Mouse (Mus musculus) A20 (cell line): ENCODE measurements around the gene Ebf3.

Experiments used
- DNase-seq: peaks from one replicate; pipeline ENCODE4 v3.0.0-alpha.2; 2011; ENCODE audit warnings: low read depth, low spot score

Gene Ebf3

GRCm38 (mm10) chr7:137312166-137312932, 1.9 kb downstream of the Ebf3 start:
- no peak for DNase-seq

GRCm38 (mm10) chr7:137311341-137312110, 2.7 kb downstream of the Ebf3 start:
- peak; percentile 48 for DNase-seq

GRCm38 (mm10) chr7:137310876-137311275, 3.4 kb downstream of the Ebf3 start:
- DNase-seq = peak; percentile 84

GRCm38 (mm10) chr7:137310091-137310761, 4.0 kb downstream of the Ebf3 start:
- peak; percentile 57 for DNase-seq

GRCm38 (mm10) chr7:137309071-137310066, 4.9 kb downstream of the Ebf3 start:
- DNase-seq = peak; percentile 10

GRCm38 (mm10) chr7:137308061-137309060, 5.9 kb downstream of the Ebf3 start:
- DNase-seq = peak; percentile 36

- DNase-seq = no peak
Measured at GRCm38 (mm10) chr7:137307131-137307530, 7.1 kb downstream of the Ebf3 start.

- no peak for DNase-seq
Measured at GRCm38 (mm10) chr7:137306127-137306526, 8.1 kb downstream of the Ebf3 start.

- DNase-seq = no peak
Measured at GRCm38 (mm10) chr7:137303776-137304171, 10.5 kb downstream of the Ebf3 start.

GRCm38 (mm10) chr7:137302961-137303775, 11.1 kb downstream of the Ebf3 start:
- DNase-seq = no peak

- no peak for DNase-seq
Measured at GRCm38 (mm10) chr7:137302161-137302560, 12.1 kb downstream of the Ebf3 start.

GRCm38 (mm10) chr7:137301329-137301751, 12.9 kb downstream of the Ebf3 start:
- no peak for DNase-seq

- no peak for DNase-seq
Measured at GRCm38 (mm10) chr7:137300826-137301225, 13.4 kb downstream of the Ebf3 start.

- DNase-seq = no peak
Measured at GRCm38 (mm10) chr7:137300169-137300568, 14.1 kb downstream of the Ebf3 start.

- DNase-seq = no peak
Measured at GRCm38 (mm10) chr7:137297594-137298381, 16.5 kb downstream of the Ebf3 start.

GRCm38 (mm10) chr7:137297131-137297530, 17.1 kb downstream of the Ebf3 start:
- no peak for DNase-seq

GRCm38 (mm10) chr7:137295612-137296011, 18.6 kb downstream of the Ebf3 start:
- no peak for DNase-seq

- no peak for DNase-seq
Measured at GRCm38 (mm10) chr7:137294446-137294845, 19.8 kb downstream of the Ebf3 start.
